Mouse (Mus musculus) cerebellum, postnatal 14 days (tissue): ENCODE measurements at regions not wholly inside any gene's neighbourhood (a gene's known extent, or its start where the extent isn't known, plus 50 kb on each side); places are given as distances from the start of the nearest gene placed in this dataset.

ENCODE experiments used
- DNase-seq, 2 experiments: peaks; one replicate each; pipeline ENCODE4 v3.0.0; 2021; ENCODE audit warnings: mixed read lengths in 2 of 2

DNA sequence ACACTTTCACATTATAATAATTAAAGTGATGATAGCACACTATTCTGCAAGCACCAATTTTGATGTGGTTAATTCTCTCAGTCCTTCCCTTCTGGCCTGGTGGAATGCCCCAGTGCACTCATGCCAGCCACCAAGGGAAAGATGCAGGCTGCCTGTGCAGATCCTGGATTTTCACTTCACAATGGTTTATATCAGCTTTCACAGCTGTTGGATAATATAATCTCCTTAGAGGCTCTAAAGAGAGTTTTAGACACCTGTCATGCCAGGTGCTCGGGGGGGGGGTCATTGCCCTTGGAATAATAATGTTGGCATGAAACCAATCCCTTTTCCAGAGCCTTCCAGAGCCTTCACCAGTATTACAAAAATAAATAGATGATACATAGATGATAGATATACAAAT lies 377.1 kb downstream of the Zbbx start:
- peak; percentile 13 to 24 for DNase-seq

DNA sequence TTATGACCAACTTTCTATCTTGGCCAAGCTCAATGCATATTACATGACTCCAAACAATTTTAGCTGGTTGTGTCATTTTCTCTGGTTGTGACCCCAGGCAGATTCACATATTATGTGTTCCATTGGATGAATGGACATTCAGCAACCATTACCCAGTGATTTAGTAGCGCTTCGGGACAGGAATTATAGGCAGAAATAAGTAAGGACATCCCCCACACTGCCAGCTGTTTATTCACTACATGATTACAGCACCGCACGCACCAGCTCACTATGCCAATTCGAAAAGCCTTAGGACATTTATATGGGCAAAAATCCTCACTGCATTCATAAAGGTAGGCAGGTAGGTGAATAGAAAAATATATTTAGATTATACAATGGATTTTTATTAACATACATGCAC lies 386.5 kb downstream of the Zbbx start:
- DNase-seq: no peak

DNA sequence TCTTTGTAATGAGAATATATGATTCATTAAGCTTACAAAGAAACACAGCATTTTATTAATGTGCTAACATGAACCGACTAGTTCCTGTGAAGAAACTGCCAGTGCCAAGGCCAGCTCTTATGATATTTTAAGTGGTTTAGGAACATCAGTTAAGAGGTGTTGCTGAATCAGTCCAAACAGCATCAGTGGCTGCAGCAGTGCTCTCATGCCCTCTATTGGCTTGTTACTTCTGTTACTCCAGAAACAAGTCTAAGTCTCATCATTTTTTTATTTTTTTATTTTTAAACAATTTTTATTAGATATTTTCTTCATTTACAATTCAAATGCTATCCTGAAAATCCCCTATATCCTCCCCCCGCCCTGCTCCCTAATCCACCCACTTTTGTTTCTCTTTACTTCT lies 422.7 kb downstream of the Zbbx start:
- peak; percentile 2 to 5 for DNase-seq

DNA sequence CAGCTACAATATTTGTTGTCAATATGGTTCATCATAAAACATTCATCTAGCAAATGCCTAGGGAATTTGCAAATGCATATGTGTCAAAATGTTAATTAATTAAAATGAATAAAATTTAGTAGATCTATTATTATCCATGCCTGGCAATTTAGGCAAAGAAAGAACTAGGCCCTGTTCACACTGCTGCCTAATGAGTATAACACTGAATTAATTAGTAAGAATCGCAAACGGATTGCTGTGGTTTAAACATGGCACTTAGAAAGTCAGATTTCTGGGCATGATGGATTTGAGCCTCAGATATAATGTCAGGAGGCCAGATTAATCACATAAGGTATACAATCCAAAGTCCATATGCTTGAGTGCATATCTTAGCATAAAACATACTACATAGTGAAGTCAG lies 425.1 kb downstream of the Zbbx start:
- DNase-seq: no peak
